Mouse (Mus musculus) G1E (cell line): ENCODE data around the gene Lef1.

Experiments used
- CTCF ChIP-seq: IDR thresholded peaks from 2 replicates; pipeline ENCODE4 v1.5.1; 2012; ENCODE audit warnings: low read depth, low read length, inconsistent platforms, mixed read lengths
- GATA1 ChIP-seq: IDR thresholded peaks from 2 replicates; pipeline ENCODE4 v1.6.1; 2012; ENCODE audit warnings: borderline replicate concordance, low read length, inconsistent platforms, mixed read lengths
- POLR2AphosphoS5 ChIP-seq: IDR thresholded peaks from 2 replicates; pipeline ENCODE4 v1.6.1; 2012; ENCODE audit warnings: low read depth, low read length, inconsistent platforms; ENCODE audit not compliant: insufficient replicate concordance
- TAL1 ChIP-seq: conservative IDR thresholded peaks from 2 replicates; pipeline ENCODE4 v1.6.1; 2012; ENCODE audit warnings: low read depth, low read length, inconsistent platforms, mixed read lengths

- TF ChIP-seq CTCF (no peak), GATA1 (no peak), TAL1 (no peak), POLR2AphosphoS5 (no peak)
Measured at GRCm38 (mm10) chr3:131191454-131191853, 81.2 kb downstream of the Lef1 start.
